Mouse (Mus musculus): ENCODE measurements around the gene Ttc9b. TPM values are rescaled to one million over a fixed set of nuclear protein-coding genes. Genes with fewer than 3 reads are reported as not detected.
"Not testable (repeated sequence)": the region's sequence is repeated elsewhere in the genome, so short reads cannot be mapped to it uniquely, and the experiment has no call there.

Ttc9b gene
- 10 to 100 TPM; 80.0 to 91.0 TPM for total RNA-seq (2021)

GRCm38 (mm10) chr7:27653681-27654437 is at the start of gene Ttc9b:
Gene Ttc9b, plus strand, starts transcription at chr7:27653915.
- intact Hi-C loops (cut with DNase I): no loop called here

GRCm38 (mm10) chr7:27604661-27605348 is 48.9 kb upstream of the Ttc9b start:
- intact Hi-C loops (cut with DNase I): no loop called here
- peak; percentile 77 for DNase-seq

More at GRCm38 (mm10) chr7:27653681-27654437, at the start of gene Ttc9b:
- peak; percentile 87 for DNase-seq

GRCm38 (mm10) chr7:27605499-27606285 is 48.0 kb upstream of the Ttc9b start:
- intact Hi-C loops (cut with DNase I): no loop called here
- DNase-seq: peak; percentile 65

- no peak for DNase-seq
- intact Hi-C loops (cut with DNase I): no loop called here
Observed at GRCm38 (mm10) chr7:27606481-27607254, 47.0 kb upstream of the Ttc9b start.

- intact Hi-C loops (cut with DNase I): no loop called here
Observed at GRCm38 (mm10) chr7:27607580-27607979, 46.1 kb upstream of the Ttc9b start.

GRCm38 (mm10) chr7:27608130-27608529 is 45.6 kb upstream of the Ttc9b start:
- intact Hi-C loops (cut with DNase I): no loop called here
- no peak for DNase-seq

More at GRCm38 (mm10) chr7:27607580-27607979, 46.1 kb upstream of the Ttc9b start:
- DNase-seq: peak; percentile 96

GRCm38 (mm10) chr7:27609285-27609684 is 44.4 kb upstream of the Ttc9b start:
- no peak for DNase-seq
- intact Hi-C loops (cut with DNase I): no loop called here

GRCm38 (mm10) chr7:27609688-27610087 is 44.0 kb upstream of the Ttc9b start:
- no peak for DNase-seq
- intact Hi-C loops (cut with DNase I): no loop called here

GRCm38 (mm10) chr7:27610370-27610769 is 43.3 kb upstream of the Ttc9b start:
- intact Hi-C loops (cut with DNase I): no loop called here
- no peak for DNase-seq

- intact Hi-C loops (cut with DNase I): no loop called here
- peak; percentile 62 for DNase-seq
Observed at GRCm38 (mm10) chr7:27610871-27611270, 42.8 kb upstream of the Ttc9b start.

GRCm38 (mm10) chr7:27612940-27613339 is 40.8 kb upstream of the Ttc9b start:
- no peak for DNase-seq
- intact Hi-C loops (cut with DNase I): no loop called here

GRCm38 (mm10) chr7:27613751-27614499 is 39.8 kb upstream of the Ttc9b start:
- peak; percentile 87 for DNase-seq
- intact Hi-C loops (cut with DNase I): no loop called here

- intact Hi-C loops (cut with DNase I): no loop called here
- peak; percentile 52 for DNase-seq
Observed at GRCm38 (mm10) chr7:27621028-27621427, 32.7 kb upstream of the Ttc9b start.

GRCm38 (mm10) chr7:27622234-27622633 is 31.5 kb upstream of the Ttc9b start:
- no peak for DNase-seq
- intact Hi-C loops (cut with DNase I): no loop called here

- intact Hi-C loops (cut with DNase I): no loop called here
- DNase-seq: no peak
Observed at GRCm38 (mm10) chr7:27624967-27625366, 28.7 kb upstream of the Ttc9b start.

- intact Hi-C loops (cut with DNase I): no loop called here
- DNase-seq: peak; percentile 56
Observed at GRCm38 (mm10) chr7:27627707-27628106, 26.0 kb upstream of the Ttc9b start.

GRCm38 (mm10) chr7:27628190-27628589 is 25.5 kb upstream of the Ttc9b start:
- DNase-seq: peak; percentile 60
- intact Hi-C loops (cut with DNase I): no loop called here

GRCm38 (mm10) chr7:27628816-27629215 is 24.9 kb upstream of the Ttc9b start:
- intact Hi-C loops (cut with DNase I): not testable (repeated sequence)
- DNase-seq: peak; percentile 60

- intact Hi-C loops (cut with DNase I): no loop called here
- no peak for DNase-seq
Observed at GRCm38 (mm10) chr7:27631439-27631838, 22.3 kb upstream of the Ttc9b start.

GRCm38 (mm10) chr7:27633166-27633565 is 20.5 kb upstream of the Ttc9b start:
- DNase-seq: peak; percentile 32
- intact Hi-C loops (cut with DNase I): no loop called here

Data from left cerebral cortex, postnatal 4 days (tissue).